Mouse (Mus musculus) frontal cortex, postnatal 36 days (tissue): ENCODE results near the gene Elmod3.
"Not testable (repeated sequence)": the region's sequence is repeated elsewhere in the genome, so short reads cannot be mapped to it uniquely, and the experiment has no call there.

ENCODE experiments used
- DNase-seq, 2 experiments: peaks; one replicate each; pipeline ENCODE4 v3.0.0; 2022; ENCODE audit warnings: low spot score in 2 of 2

Elmod3 gene

DNA sequence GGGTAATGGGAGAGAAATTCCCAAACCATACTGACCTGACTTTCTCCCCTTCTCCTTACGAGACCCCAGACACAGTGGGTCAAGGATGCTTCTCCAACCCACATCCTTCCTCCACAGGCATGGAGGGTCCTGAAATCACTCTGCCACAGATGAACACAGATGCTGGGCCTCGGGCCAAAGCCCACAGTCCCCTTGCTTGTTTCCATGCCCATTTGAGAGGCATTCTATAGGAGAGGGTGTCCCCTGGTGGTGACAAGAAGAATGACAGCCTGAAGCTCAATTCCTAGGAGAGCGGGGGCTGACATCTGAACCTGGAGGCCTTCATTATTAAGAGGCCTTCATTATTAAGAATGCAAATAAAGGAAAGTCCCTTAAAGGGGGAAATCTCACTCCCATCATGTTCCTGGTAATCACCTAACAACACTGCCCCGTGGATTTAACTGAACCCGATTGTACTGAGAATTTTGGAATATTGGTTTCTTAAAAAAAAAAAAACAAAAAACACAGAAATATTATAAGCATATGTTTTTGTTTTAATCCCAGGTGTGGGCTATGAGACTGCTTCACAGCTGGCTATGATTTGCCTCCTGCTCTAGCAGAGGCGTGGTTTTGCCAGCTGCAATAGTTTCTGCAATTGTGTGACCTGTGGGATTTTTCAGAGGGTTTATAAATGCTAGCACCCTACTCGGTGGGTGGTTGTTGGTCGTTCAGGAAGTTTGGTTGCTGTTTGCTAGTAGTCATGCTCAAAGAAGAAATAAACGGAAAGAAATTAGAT lies 64.0 kb downstream of the Elmod3 start:
- DNase-seq, result peak; percentile 55 to 68

DNA sequence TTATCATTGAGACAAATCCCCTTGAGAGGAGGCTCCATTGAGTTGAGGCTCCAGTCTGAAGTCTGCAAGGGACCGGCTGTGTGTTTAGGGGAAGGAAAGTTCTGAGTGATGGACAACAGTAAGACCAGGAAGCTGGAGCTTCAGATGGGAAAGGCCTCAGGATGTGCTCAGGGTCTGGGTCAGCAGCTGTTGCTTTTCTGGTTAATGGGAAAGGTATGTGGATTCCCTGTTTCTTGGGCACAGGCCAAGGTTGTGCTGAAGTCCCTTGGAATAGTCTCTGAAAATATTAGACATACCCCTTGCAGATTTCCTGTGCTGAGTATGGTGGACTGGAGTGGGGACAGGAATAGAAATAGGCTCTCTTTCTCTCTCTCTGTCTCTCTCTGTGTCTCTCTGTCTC lies 64.7 kb downstream of the Elmod3 start:
- DNase-seq, result not testable (repeated sequence)

DNA sequence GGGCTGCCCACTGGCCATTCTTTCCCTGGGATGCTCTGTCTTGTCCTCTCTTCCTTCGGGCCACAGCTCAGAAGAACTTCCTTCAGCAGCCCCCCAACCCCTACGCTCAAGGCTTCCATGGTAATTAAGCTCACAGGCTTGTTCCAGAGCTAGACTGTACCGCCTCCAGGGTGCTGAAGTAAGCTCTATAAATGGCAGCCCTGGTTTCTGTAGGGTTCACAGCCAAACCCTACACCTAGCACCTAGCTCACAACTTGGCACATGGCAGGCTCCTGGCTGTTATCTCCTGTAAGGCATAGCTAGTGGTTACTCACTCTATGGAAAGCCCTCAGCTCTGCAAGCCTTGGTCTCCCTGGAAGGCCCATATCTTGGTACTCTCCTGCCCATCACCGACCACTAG lies 65.6 kb downstream of the Elmod3 start:
- no peak for DNase-seq

DNA sequence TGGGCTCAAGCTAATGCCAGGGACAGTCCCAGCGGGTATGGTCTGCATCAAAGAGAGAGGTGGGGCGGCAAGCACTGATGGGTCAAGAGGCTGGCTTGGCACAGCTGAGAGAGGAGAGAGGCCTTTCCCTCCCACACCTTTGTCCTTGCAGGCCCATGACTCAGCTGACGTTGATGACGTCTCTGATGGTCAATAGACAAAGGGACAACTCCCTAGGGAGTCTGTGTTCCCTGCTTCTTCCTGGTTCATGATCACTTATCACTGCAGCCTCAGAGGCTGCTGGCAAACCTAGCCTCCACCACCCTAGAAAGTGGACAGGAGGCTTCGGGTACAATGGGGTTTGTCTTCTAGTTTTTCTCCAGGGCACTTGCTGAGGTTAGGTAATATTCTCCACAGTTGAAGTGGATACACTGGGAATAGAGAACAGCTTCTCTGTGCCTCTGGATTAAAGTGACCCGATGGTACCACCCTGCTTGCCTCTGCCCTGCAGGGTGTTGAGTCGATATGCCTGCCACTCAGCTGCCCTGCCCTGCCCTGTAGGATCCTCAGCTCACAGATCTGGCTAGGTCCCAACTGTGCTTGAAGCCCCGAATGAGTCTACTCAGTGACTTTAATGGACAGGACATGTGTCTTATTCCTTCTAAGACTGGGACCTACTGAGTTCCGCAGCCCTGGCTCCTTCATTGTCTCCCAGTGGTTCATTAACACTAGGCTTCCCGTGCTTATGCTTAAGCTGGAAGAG lies 69.6 kb downstream of the Elmod3 start:
- DNase-seq, result no peak

DNA sequence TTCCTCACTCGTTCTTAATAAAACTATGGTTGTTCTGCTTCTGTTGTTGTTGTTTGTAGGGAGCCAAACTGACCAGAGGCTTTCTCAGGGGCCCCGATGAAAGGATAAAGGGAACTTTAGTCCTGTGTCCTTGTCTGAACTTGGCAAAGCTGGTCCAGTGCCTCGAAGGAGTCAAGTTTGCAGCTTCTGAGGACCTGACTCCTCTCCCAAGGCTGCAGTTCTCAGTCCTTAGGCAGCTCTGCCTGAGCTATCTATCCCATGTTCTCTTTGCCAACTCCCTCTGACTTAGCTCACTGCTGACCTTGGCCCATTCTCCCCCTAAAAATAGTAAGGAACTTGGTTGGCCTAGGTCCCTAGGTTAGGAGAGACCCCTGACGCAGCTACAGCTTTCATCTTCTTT lies 71.1 kb downstream of the Elmod3 start:
- no peak for DNase-seq

DNA sequence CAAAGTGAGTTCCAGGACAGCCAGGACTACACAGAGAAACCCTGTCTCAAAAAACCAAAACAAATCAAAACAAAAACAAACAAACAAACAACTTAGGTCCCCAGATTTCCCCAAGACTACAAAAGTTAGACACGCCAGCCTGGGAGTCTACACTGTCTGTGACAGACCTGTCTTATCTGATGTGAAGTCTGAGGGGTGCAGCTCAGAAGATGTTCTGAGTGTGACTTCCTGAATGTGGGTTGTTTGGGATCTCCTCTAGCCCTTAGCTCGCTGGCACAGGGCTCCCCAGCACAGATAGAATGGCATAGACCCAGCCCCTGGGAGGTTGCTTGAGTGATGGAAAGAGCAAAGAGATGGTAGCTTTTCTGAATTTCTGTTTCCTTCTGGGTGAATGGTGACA lies 74.1 kb downstream of the Elmod3 start:
- DNase-seq, result no peak

DNA sequence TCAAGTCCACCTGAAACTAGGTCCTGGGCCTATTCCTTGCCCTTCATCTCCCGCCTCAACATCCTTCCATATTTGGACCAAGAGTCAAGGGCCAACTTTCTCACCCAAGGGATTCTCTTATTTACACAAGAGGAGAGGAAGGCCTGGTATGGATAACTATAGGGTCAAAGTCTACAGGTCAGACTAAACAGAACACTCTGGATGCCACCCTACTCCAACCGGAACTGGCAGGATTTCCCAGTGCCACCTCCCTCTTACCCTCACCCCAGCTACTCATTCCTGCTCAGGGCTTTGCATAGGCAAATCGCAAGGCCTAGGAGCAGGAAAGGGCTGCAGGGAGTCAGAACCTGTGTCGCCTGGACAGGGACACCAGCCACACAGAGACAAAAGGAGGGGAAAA lies 75.0 kb downstream of the Elmod3 start:
- no peak for DNase-seq

DNA sequence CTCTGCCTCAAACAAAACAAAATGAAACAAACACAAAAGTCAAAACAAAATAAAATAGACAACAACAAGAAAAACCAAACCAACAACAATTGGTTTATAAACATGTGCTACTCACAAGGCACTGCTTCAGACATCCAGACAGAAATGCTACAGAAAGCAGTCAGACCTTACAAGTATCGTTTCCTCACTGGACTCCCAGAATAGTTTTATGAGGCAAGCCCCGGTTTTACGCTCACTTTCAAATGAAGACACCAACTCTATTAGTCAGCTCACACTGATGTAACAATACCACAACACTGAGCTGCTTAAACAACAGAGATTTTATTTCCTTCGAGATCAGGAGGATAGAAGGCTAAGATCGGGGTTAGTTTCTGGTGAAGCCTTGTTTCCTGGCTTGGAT lies 75.9 kb downstream of the Elmod3 start:
- DNase-seq, result no peak

DNA sequence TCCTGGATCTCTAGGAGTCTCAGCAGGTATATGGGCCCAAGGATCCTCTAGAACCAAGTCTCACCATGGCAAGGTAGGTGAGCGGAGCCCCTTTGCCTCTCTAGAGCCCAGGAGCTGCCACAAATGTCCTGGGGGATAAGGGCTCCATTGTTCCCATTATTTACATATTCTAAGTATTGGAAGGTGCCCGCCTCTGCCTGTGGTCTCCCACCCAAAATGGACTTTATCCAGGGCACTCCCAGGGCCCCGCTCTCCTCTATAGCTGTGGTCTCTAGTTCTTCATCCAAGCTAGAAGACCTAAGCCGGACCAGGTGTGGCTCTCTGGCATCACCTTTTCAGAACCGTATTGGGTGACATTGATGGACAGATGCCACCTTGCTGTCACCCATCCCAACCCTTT lies 76.6 kb downstream of the Elmod3 start, which contains the start of gene Sh2d6:
Gene Sh2d6 (minus strand): TSS at position 101 of the 400 bp plus-strand sequence.
- no peak for DNase-seq

DNA sequence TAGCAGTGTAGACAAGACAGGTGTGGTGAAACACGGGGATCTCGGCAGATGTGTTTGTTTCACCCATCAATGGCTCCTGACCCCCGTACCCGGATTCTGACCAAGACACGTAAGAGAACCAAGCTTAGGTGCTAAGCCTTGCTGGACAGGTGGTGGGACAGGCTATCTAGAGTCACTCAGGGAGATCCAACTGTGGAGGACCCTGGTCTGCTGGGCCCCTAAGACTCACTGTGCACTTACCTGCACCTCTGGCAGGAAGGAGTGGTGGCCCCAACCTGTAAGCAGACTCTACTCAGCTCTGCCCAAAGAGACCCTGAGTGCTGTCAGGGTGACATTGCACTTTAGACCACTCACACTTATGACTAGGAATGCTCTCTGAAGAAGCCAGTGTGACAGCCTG lies 77.3 kb downstream of the Elmod3 start:
- no peak for DNase-seq

DNA sequence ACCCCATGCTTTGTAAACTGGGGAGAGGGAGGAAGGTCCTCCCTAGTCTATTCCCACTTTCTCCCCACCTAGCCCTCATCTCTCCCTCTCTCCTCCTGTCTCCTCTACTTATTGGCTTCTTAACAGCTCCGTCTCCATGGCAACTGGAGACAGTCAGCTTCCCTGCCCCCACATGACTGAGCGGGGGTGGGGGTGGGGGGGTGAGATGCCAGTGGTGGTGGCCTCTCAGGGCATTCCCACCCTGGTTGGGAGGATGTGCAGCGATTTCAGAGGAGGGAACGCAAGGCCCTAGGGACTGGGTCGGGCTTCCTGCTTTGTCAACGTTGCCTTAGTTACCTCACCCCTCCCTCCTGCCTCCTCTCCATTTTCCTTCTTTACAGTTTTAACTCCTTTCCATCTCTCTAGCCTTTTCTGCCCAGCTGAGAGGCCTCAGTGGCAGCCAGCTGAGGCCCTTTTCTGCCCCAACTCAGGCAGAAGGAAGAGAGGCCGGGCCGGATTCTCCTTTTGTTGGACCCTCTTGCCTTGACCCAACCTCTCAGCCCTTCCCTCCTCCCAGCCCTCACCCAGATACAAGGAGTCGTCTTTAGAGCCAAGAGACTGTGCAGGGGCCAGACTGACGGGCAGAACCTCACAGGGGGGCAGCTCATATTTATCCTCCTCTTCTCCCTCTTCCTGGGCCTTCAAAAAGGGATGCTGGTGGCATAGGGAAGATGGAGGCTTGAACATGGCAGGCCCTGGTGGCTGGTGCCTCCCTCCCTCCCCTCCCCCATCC lies 78.1 kb downstream of the Elmod3 start:
- peak; percentile 33 to 55 for DNase-seq

DNA sequence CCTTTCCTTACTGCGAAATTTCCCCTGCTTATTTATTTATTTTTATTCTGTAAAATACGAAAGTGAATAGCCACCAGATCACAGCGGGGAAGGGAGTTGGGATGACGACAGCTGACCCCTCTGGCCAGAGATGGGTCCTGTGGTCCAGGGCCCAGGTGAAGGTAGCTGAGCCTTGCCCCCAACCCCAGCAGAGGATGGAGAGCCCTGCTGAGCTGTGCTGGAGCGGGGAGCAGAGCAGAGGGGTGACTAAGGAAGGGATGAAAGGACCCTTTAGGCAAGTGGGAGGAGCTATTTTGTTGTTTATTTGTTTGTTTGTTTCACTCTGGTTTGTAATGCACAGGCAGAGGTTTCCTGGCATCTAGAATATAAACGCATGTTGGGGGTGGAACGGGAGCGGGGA lies 78.9 kb downstream of the Elmod3 start:
- no peak for DNase-seq

DNA sequence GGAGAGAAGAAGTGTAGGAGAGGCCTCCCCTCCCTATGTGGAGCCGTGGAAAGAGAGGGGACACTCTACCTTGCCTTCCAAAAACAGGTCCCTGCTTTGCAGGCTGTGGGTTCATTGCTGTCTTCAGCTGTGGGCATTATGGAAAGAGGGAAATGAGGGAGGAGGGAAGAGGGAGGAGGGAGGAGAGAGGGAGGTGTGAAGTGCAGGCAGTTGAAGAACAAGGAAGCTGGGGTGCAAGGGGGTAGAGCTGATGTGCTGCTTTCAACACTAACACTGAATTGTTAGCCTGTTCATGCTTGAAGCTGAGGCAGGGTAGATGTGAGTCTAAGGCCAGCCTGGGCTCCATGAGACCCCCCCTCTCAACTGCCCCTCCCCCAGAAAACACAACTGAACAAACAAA lies 79.4 kb downstream of the Elmod3 start:
- DNase-seq, result no peak
